Mouse (Mus musculus): ENCODE measurements around the gene Ptprg.

Gene Ptprg

GRCm38 (mm10) chr14:11617362-11617761 is 64.0 kb downstream of the Ptprg start:
- DNase-seq (ENCODE audit: low read depth in 2 of 2, low spot score in 2 of 2) = no peak

GRCm38 (mm10) chr14:11618140-11618705 is 64.9 kb downstream of the Ptprg start:
- no peak for DNase-seq (ENCODE audit: low read depth in 2 of 2, low spot score in 2 of 2)

- no peak for DNase-seq (ENCODE audit: low read depth in 2 of 2, low spot score in 2 of 2)
Observed at GRCm38 (mm10) chr14:11619606-11620005, 66.3 kb downstream of the Ptprg start.

- no peak for DNase-seq (ENCODE audit: low read depth in 2 of 2, low spot score in 2 of 2)
Observed at GRCm38 (mm10) chr14:11620314-11620713, 67.0 kb downstream of the Ptprg start.

- DNase-seq (ENCODE audit: low read depth in 2 of 2, low spot score in 2 of 2) = no peak
Observed at GRCm38 (mm10) chr14:11620962-11621568, 67.7 kb downstream of the Ptprg start.

- no peak for DNase-seq (ENCODE audit: low read depth in 2 of 2, low spot score in 2 of 2)
Observed at GRCm38 (mm10) chr14:11623576-11623975, 70.2 kb downstream of the Ptprg start.

- DNase-seq (ENCODE audit: low read depth in 2 of 2, low spot score in 2 of 2) = no peak
Observed at GRCm38 (mm10) chr14:11630736-11631135, 77.4 kb downstream of the Ptprg start.

- DNase-seq (ENCODE audit: low read depth in 2 of 2, low spot score in 2 of 2) = no peak
Observed at GRCm38 (mm10) chr14:11631505-11631904, 78.2 kb downstream of the Ptprg start.

- no peak for DNase-seq (ENCODE audit: low read depth in 2 of 2, low spot score in 2 of 2)
Observed at GRCm38 (mm10) chr14:11637673-11638072, 84.3 kb downstream of the Ptprg start.

GRCm38 (mm10) chr14:11639366-11639765 is 86.0 kb downstream of the Ptprg start:
- no peak for DNase-seq (ENCODE audit: low read depth in 2 of 2, low spot score in 2 of 2)

GRCm38 (mm10) chr14:11640372-11640771 is 87.0 kb downstream of the Ptprg start:
- no peak for DNase-seq (ENCODE audit: low read depth in 2 of 2, low spot score in 2 of 2)

- no peak for DNase-seq (ENCODE audit: low read depth in 2 of 2, low spot score in 2 of 2)
Observed at GRCm38 (mm10) chr14:11640996-11641395, 87.7 kb downstream of the Ptprg start.

GRCm38 (mm10) chr14:11642977-11643376 is 89.6 kb downstream of the Ptprg start:
- no peak for DNase-seq (ENCODE audit: low read depth in 2 of 2, low spot score in 2 of 2)

- no peak for DNase-seq (ENCODE audit: low read depth in 2 of 2, low spot score in 2 of 2)
Observed at GRCm38 (mm10) chr14:11657374-11657773, 104.0 kb downstream of the Ptprg start.

GRCm38 (mm10) chr14:11663661-11664215 is 110.4 kb downstream of the Ptprg start:
- no peak for DNase-seq (ENCODE audit: low read depth in 2 of 2, low spot score in 2 of 2)

- DNase-seq (ENCODE audit: low read depth in 2 of 2, low spot score in 2 of 2) = no peak
Observed at GRCm38 (mm10) chr14:11664302-11664701, 111.0 kb downstream of the Ptprg start.

- no peak for DNase-seq (ENCODE audit: low read depth in 2 of 2, low spot score in 2 of 2)
Observed at GRCm38 (mm10) chr14:11665046-11665445, 111.7 kb downstream of the Ptprg start.

GRCm38 (mm10) chr14:11667762-11668161 is 114.4 kb downstream of the Ptprg start:
- no peak for DNase-seq (ENCODE audit: low read depth in 2 of 2, low spot score in 2 of 2)

- no peak for DNase-seq (ENCODE audit: low read depth in 2 of 2, low spot score in 2 of 2)
Observed at GRCm38 (mm10) chr14:11670847-11671246, 117.5 kb downstream of the Ptprg start.

- no peak for DNase-seq (ENCODE audit: low read depth in 2 of 2, low spot score in 2 of 2)
Observed at GRCm38 (mm10) chr14:11672981-11673547, 119.7 kb downstream of the Ptprg start.

GRCm38 (mm10) chr14:11678201-11678600 is 124.9 kb downstream of the Ptprg start:
- DNase-seq (ENCODE audit: low read depth in 2 of 2, low spot score in 2 of 2) = no peak

- no peak for DNase-seq (ENCODE audit: low read depth in 2 of 2, low spot score in 2 of 2)
Observed at GRCm38 (mm10) chr14:11679741-11680140, 126.4 kb downstream of the Ptprg start.

Data from CD8-positive naive resting alpha-beta T cell, adult 2 months (primary cell).